Mouse (Mus musculus): ENCODE data around the gene Noc3l. TPM values are rescaled to one million over a fixed set of nuclear protein-coding genes. Genes with fewer than 3 reads are reported as not detected.

Gene Noc3l
- total RNA-seq, 4 experiments from 2014 or later: 12.7 to 16.1 (median 14.5) TPM

DNA sequence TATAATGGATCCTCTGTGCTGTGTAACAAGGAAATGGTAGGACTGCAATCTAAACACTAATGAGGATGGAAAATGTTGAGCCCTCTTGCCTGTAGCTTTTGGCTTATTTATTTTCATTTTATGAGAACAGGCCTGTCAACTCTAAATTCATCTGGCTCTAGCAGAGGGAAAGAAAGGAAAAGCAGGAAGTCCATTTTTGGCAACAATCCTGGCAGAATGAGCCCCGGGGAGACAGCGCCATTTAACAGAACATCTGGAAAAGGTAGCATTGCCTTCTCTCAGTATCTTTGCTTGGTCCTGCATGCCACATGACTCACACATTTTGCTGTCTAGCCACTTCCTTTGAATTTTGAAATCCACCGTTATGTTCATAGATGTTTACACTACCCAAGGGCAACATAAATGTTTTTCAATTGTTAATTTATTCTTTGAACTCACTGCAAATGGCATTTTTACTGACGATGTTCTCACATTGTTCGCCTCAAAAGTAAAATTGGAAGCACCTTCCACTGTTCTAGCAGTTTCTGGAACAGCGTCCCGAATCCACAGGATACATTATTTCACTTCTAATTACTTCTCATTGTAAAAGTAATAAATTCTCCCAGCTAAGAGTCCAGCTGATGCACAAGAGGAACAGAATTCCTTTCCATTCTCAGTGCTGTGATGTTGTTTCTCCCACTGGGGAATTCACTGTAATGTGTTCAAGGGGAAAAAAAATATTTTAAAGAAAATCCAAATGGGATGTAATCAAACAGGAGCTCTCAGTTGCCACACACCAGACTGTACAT lies 60.2 kb downstream of the Noc3l start:
- DNase-seq (ENCODE audit: low spot score in 2 of 2): no peak

- no peak for DNase-seq (ENCODE audit: low spot score in 2 of 2)
Measured at GRCm38 (mm10) chr19:38758056-38758455, 61.0 kb downstream of the Noc3l start.

DNA sequence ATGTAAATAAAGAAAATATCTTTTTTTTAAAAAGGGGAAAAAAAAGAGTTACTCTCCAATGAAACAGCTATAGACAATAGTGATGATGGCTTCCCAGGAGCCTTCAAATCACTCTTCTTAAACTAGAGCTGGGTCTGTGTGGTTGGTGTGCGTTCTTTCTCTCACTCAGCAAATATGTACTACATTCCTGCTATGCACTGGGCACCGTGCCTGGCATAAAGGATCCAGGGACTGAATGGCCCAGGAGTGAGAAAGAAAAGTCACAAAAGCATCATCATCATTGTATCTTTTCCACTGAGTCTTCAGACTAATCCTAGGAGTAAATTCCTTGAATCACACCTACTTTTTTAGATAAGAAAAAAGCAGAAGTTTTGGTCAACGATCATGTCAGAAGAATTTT lies 61.9 kb downstream of the Noc3l start:
- DNase-seq (ENCODE audit: low spot score in 2 of 2): no peak

- no peak for DNase-seq (ENCODE audit: low spot score in 2 of 2)
Measured at GRCm38 (mm10) chr19:38750192-38750591, 68.8 kb downstream of the Noc3l start.

DNA sequence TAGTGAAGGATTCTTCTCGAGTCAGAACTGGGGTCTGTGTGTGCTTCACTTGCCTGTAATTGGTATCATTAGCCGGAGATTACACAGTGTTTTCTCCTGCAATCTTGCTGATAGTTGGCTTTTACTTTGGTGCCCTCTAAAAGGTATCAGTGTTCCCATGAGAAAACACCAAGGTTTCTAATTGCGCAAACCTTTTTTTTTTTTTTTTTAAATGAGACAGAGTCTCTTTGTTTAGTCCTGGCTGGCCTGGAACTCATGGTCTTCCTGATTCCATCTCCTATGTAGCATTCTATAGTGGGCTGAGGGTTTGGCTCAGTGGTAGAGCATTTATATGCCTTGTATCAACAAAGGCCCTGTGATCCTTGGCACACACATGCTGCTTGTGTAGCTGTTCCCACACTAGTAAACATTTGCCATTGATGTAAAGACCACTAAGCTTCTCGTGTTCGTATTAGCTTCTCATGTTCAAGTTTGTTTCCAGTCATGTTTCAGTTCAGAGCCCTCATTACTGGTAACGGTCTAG lies 72.5 kb downstream of the Noc3l start:
- DNase-seq (ENCODE audit: low spot score in 2 of 2): no peak

- DNase-seq (ENCODE audit: low spot score in 2 of 2): no peak
Measured at GRCm38 (mm10) chr19:38745810-38746491, 73.1 kb downstream of the Noc3l start.

GRCm38 (mm10) chr19:38744546-38744945 lies 74.5 kb downstream of the Noc3l start:
- DNase-seq (ENCODE audit: low spot score in 2 of 2): no peak

Other genes with a start within 250 kb of the Noc3l start
- gene Tbc1d12, start 17.3 kb upstream of the Noc3l start, total RNA-seq (2022): 10 to 100 TPM; 11.7 to 12.5 (median 12.2) TPM
- gene Hells, start 111.7 kb upstream of the Noc3l start, total RNA-seq (2022): 1 to 10 TPM; 1.6 to 6.0 (median 3.6) TPM
- under 1 TPM in 3 of 4 experiments, not detected in 1; 0.16 to 0.53 (median 0.47) TPM for gene Cyp2c55, start 187.8 kb upstream of the Noc3l start, total RNA-seq (2022)
- under 1 TPM in 3 of 4 experiments, not detected in 1; 0.18 to 0.47 (median 0.34) TPM for gene Cyp2c65, start 241.8 kb upstream of the Noc3l start, total RNA-seq (2022)